Mouse (Mus musculus) cortical plate, adult 2 months (tissue): ENCODE measurements around the gene Gmppa.

Experiments
- CTCF ChIP-seq: fragments of 200-500 bp; IDR thresholded peaks from 2 replicates; pipeline ENCODE4 v1.5.1; 2011; ENCODE audit warnings: mild to moderate bottlenecking, control low read depth, low read length; ENCODE audit not compliant: insufficient read depth; ENCODE audit errors: extremely low read depth
- POLR2A ChIP-seq: fragments of 200-500 bp; IDR thresholded peaks from 2 replicates; pipeline ENCODE4 v1.6.1; 2011; ENCODE audit warnings: mild to moderate bottlenecking, low read length, control low read depth; ENCODE audit not compliant: insufficient read depth; ENCODE audit errors: extremely low read depth

DNA sequence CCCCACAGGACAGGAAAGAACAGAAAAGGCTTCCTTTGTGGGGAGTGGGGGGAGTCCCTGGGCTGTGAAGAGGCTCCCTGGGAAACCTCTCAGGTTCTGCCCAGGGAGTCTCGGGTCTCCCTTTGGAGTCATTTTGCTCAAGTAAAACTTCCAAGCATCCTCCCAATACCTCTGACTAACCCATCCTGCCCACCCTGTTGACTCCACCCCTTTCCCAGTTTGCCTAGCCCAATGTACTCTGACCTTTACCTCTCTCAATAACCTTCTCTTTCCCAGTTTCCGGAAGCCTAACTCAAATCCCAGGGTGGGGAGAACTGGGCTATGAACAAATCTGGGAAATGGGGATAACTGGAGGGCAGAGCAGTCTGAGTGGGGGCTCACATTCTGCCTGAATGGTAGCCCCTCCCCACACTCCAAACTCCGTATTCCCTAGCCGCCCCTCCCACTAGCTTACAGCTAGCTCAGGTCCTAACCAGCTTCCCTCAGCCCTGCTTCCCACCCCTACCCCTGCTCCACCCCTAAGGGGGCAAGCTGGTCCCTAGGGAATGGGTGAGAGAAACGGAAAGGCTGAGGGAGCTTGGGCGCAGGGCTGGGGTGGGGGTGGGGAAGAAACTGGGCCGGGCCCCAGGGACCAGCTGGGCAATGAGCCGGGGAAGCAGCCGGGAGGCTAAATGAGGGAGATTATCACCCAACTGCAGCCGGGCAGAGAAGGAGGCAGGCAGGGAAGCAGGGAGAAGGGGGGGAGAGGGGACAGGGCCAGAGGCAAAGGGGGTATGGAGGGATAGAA is 11.7 kb downstream of the Gmppa start:
- TF ChIP-seq CTCF (no peak), POLR2A (no peak)
